Mouse (Mus musculus) adrenal gland, adult 10 weeks (tissue): ENCODE results near the gene Ocm. TPM values are rescaled to one million over a fixed set of nuclear protein-coding genes. Genes with fewer than 3 reads are reported as not detected.

ENCODE experiments used
- polyA plus RNA-seq: library from polyadenylated mRNA; stranded (reverse); fragments of 350-450 nt; fragmentation: Illumina TruSeq; extraction: RNeasy Lipid Tissue Mini Kit (QIAGEN cat#74804); gene quantifications from one replicate; pipeline ENCODE4 v1.2.3, GENCODE M21; 2014; ENCODE audit warnings: low read depth, low replicate concordance

The Ocm gene
- polyA plus RNA-seq: not detected

DNA sequence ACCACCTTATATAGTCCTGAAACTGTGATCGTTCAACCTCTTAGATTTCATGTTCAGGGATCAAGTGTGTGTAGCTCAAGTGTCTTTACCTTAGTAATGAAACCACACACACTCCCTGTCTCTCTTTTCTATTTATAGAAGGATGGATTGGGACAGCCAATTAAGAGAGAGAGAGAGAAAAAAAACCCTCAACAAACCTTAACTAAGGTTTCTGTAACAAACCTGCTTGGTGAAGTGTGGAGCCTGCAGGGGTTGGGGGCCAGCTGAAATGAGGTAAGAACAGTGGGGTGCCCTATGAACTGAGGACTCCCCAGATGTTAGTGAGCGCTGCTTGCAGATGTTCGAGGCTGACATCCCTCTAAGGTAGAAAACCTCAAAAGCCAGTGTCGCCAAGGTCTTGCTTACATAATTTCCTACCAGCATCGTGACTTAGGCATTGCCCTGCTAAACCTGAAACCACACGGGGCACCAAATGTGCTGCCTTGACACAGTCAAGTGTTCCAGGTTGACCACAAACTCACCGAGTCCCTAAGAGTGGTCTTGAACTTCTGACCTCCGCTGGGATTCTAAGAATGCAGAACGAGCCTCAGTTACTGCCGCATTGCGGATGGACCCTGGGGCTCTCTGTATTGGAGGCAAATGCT lies at the start of gene Ocm:
Ocm (minus strand) TSS at position 51 of the 644 bp plus-strand sequence.

DNA sequence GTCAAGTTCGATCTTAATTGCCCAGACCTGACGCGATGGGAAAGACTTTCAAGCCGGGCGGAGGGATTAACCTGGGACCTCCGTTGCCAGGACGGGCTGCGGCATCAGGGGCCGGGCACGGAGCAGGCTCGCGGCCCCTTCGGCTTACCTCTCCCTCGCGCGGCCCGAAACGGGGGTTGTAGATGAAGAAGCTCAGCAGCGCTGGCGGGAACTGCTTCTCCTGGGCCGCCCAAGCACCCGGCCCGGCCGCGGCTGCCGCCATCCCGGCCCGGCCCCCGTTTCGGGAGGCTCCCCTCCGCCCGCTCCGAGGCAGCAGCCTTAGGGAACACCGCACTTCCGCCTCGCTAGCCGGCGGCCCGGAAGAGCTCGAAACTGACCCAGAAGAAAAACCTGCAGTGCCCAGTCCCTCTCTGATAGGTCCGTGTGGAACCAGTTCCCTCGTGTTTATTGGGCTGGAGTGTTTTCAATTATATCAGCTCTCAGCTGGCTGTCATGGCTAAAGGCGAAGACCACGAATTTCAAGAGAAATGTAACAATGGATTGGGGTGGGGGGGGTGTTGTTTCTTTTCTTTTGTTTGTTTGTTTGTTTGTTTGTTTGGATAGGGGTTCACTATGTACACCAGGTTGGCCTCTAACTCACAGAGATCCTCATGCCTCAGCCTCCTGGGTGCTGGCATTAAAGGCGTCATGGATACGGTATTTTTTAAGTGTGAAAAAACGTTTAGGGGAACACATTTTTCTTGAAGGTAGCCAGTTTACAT lies 11.7 kb downstream of the Ocm start, which contains the start of gene Ccz1:
Ccz1 (minus strand) TSS at position 327 of the 761 bp plus-strand sequence.

Other genes starting within 250 kb of the Ocm start
- gene Eif2ak1, start 208.9 kb downstream of the Ocm start, polyA plus RNA-seq: 62.3 TPM
- not detected for gene Ankrd61, start 129.0 kb downstream of the Ocm start, polyA plus RNA-seq
- gene Aimp2, start 116.8 kb downstream of the Ocm start, polyA plus RNA-seq: 7.9 TPM
- gene Pms2, start 116.7 kb downstream of the Ocm start, polyA plus RNA-seq: 18.7 TPM
- gene Gm42421, start 98.5 kb downstream of the Ocm start, polyA plus RNA-seq: not detected
- gene Rsph10b, start 93.6 kb downstream of the Ocm start, polyA plus RNA-seq: 1.2 TPM
- gene Ccz1, start 11.8 kb downstream of the Ocm start, polyA plus RNA-seq: 156 TPM
- gene Lmtk2, start 73.8 kb upstream of the Ocm start, polyA plus RNA-seq: 12.8 TPM
- gene Bhlha15, start 163.6 kb upstream of the Ocm start, polyA plus RNA-seq: not detected
- 4.3 TPM for gene Tecpr1, start 196.9 kb upstream of the Ocm start, polyA plus RNA-seq
- 165 TPM for gene Bri3, start 217.8 kb upstream of the Ocm start, polyA plus RNA-seq